Mouse (Mus musculus) heart, postnatal 0 days (tissue): ENCODE results near the gene Olfr671.

Experiments used
- CTCF ChIP-seq: IDR thresholded peaks from 2 replicates; pipeline ENCODE4 v1.5.1; 2016; ENCODE audit warnings: antibody characterized with exemption, control low read depth, low read depth
- EP300 ChIP-seq: IDR thresholded peaks from 2 replicates; pipeline ENCODE4 v1.6.1; 2016; ENCODE audit warnings: antibody characterized with exemption, low read depth

DNA sequence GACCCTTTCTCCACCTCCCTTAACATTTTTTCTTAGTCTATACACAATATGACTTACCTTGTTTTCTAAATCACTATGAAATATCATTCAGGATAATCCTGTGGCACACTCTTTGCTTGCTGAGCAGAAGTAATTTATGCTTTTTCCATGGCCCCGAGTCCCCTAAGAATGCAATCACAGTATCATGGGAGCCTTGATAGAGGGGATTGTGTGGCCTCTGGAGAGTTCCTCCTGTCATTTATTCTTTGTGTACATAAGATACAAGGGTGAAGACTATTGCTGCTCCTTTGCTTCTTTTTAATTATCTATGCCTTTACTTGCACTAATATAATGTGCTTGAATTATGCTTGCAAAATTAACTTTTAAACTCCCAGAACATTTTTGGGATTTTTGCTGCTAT, at the start of gene Olfr671:
- TF ChIP-seq CTCF (no peak), EP300 (no peak)
